Mouse (Mus musculus) activated CD4-positive, CD25-positive, alpha-beta regulatory T cell (primary cell): ENCODE measurements around the gene Lhfpl5. TPM values are rescaled to one million over a fixed set of nuclear protein-coding genes. Genes with fewer than 3 reads are reported as not detected.

Experiments used
- polyA plus RNA-seq, 2 experiments: library from polyadenylated mRNA; unstranded; fragments of 100-300 nt; shearing (Covaris generic); gene quantifications; one replicate each; pipeline ENCODE4 v1.2.1; 2017

Gene Lhfpl5
- 1 to 10 TPM in 1 of 2 experiments, under 1 TPM in 1; 0.33 to 1.6 TPM for polyA plus RNA-seq

GRCm38 (mm10) chr17:28575244-28576125 lies at the start of gene Lhfpl5:
TSS of gene Lhfpl5 (plus strand) at chr17:28575641.

GRCm38 (mm10) chr17:28530506-28530905 lies 44.9 kb upstream of the Lhfpl5 start, which contains the start of gene Armc12:
TSS of gene Armc12 (plus strand) at chr17:28530806.

GRCm38 (mm10) chr17:28549111-28549510 lies 26.3 kb upstream of the Lhfpl5 start, which contains the start of gene Clpsl2:
TSS of gene Clpsl2 (plus strand) at chr17:28549411.

GRCm38 (mm10) chr17:28560598-28560997 lies 14.8 kb upstream of the Lhfpl5 start, which contains the start of gene Clps:
TSS of gene Clps (minus strand) at chr17:28560766.

GRCm38 (mm10) chr17:28622300-28622759 lies 46.9 kb downstream of the Lhfpl5 start, which contains the start of gene Srpk1:
TSS of gene Srpk1 (minus strand) at chr17:28622709.

Other genes starting within 250 kb of the Lhfpl5 start
- gene Rpl10a, start 247.2 kb upstream of the Lhfpl5 start, polyA plus RNA-seq = 100 to 1,000 TPM; 290 to 502 TPM
- gene Tead3, start 224.8 kb upstream of the Lhfpl5 start, polyA plus RNA-seq = under 1 TPM; 0.06 to 0.27 TPM
- gene Tulp1, start 210.4 kb upstream of the Lhfpl5 start, polyA plus RNA-seq = under 1 TPM in 1 of 2 experiments, not detected in 1; 0.39 TPM
- 100 to 1,000 TPM in 1 of 2 experiments, 10 to 100 TPM in 1; 79.6 to 102 TPM for gene Fkbp5, start 58.1 kb upstream of the Lhfpl5 start, polyA plus RNA-seq
- gene Armc12, start 44.8 kb upstream of the Lhfpl5 start, polyA plus RNA-seq = under 1 TPM in 1 of 2 experiments, not detected in 1; 0.66 TPM
- not detected for gene Clpsl2, start 26.2 kb upstream of the Lhfpl5 start, polyA plus RNA-seq
- under 1 TPM in 1 of 2 experiments, not detected in 1; 0.52 TPM for gene Clps, start 14.9 kb upstream of the Lhfpl5 start, polyA plus RNA-seq
- gene Srpk1, start 47.1 kb downstream of the Lhfpl5 start, polyA plus RNA-seq = 100 to 1,000 TPM; 192 to 194 TPM
- gene Slc26a8, start 114.6 kb downstream of the Lhfpl5 start, polyA plus RNA-seq = under 1 TPM; 0.42 to 0.95 TPM
- 10 to 100 TPM; 77.2 to 83.0 TPM for gene Mapk14, start 115.7 kb downstream of the Lhfpl5 start, polyA plus RNA-seq
- gene AC170998.1, start 150.4 kb downstream of the Lhfpl5 start, polyA plus RNA-seq = 1 to 10 TPM; 4.8 to 8.9 TPM
- gene Mapk13, start 193.7 kb downstream of the Lhfpl5 start, polyA plus RNA-seq = 1 to 10 TPM in 1 of 2 experiments, not detected in 1; 1.7 TPM
- gene Brpf3, start 225.4 kb downstream of the Lhfpl5 start, polyA plus RNA-seq = 10 to 100 TPM in 1 of 2 experiments, 1 to 10 TPM in 1; 9.6 to 10.1 TPM